Mouse (Mus musculus) lung, embryonic 15.5 days (tissue): ENCODE results near the gene Pdzd3. TPM values are rescaled to one million over a fixed set of nuclear protein-coding genes. Genes with fewer than 3 reads are reported as not detected.
A peak's percentile ranks its signal among the peaks of the same experiment; 100 is the strongest.
"Not testable (repeated sequence)": the region's sequence is repeated elsewhere in the genome, so short reads cannot be mapped to it uniquely, and the experiment has no call there.

Experiments used
- ATAC-seq: fragments of 200-750 bp; cut with Nextera tagmentation; 2 replicates; pipeline ENCODE4 v1.8.0; 2017; ENCODE audit warnings: moderate number of reproducible peaks, borderline replicate concordance; ENCODE audit not compliant: low FRiP score, low TSS enrichment; ENCODE audit errors: extremely low read depth
- H3K27ac ChIP-seq: fragments of 300-500 bp; sonication (generic); 2 replicates; pipeline ENCODE4 v1.5.1; 2015; ENCODE audit warnings: moderate library complexity, mild to moderate bottlenecking, inconsistent platforms
- H3K27me3 ChIP-seq: fragments of 300-500 bp; sonication (generic); 2 replicates; pipeline ENCODE4 v1.6.1; 2015; ENCODE audit warnings: inconsistent platforms
- H3K36me3 ChIP-seq: fragments of 300-500 bp; sonication (generic); 2 replicates; pipeline ENCODE4 v1.6.1; 2015; ENCODE audit warnings: inconsistent platforms
- H3K4me1 ChIP-seq: fragments of 300-500 bp; sonication (generic); 2 replicates; pipeline ENCODE4 v1.6.1; 2015; ENCODE audit warnings: inconsistent platforms
- H3K4me2 ChIP-seq: fragments of 300-500 bp; sonication (generic); 2 replicates; pipeline ENCODE4 v1.6.1; 2015; ENCODE audit warnings: inconsistent platforms, mild to moderate bottlenecking, moderate library complexity
- H3K4me3 ChIP-seq: fragments of 300-500 bp; sonication (generic); 2 replicates; pipeline ENCODE4 v1.5.1; 2015; ENCODE audit warnings: mild to moderate bottlenecking, inconsistent platforms
- H3K9ac ChIP-seq: fragments of 300-500 bp; sonication (generic); 2 replicates; pipeline ENCODE4 v1.6.1; 2015; ENCODE audit warnings: inconsistent platforms
- H3K9me3 ChIP-seq: fragments of 300-500 bp; sonication (generic); 2 replicates; pipeline ENCODE4 v1.6.1; 2016; ENCODE audit warnings: inconsistent platforms
- WGBS: fragments of 180-500 bp; shearing (Covaris S2); methylation state at CpG from one replicate; pipeline ENCODE4 v1.1.7; 2015; 5-methylcytosine and 5-hydroxymethylcytosine counted together
- polyA plus RNA-seq: library from polyadenylated mRNA; unstranded; fragments of >200 nt; fragmentation: Nextera tagmentation; extraction: Ambion mirVana; gene quantifications from 2 replicates; pipeline ENCODE4 v1.2.1, GENCODE M21; 2015

Pdzd3 gene
- polyA plus RNA-seq = 0.09 TPM in 1 of 2 replicates, not detected in the other

DNA sequence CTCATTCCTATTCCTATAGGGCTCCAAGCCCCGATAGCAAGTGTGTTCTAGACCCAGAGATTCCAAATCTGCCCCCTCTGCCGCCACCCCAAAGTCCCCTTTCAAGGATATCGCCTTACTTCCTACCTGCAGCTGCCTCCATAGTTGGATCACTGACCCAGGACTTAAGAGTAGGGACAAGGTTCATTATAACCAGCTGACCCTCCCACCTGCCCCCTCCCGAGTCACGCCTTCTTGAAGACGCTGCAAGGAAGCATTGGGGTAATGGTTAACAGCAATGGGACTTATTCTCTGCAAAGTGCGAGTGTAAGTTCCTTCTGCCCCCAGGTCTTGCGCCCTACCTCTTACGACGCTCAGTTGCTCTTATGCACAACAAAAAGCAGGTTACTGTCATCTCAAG, at the start of gene Pdzd3:
Gene Pdzd3 (minus strand): TSS at position 158 of the 400 bp plus-strand sequence.
- Histone ChIP-seq H3K36me3 (no peaks in the 10 kb centered on the region), H3K9ac (no peak within 1 kb of the TSS), H3K4me1 (peaks cover 12% of the 10 kb centered on the region; the same call in 1 of the 2 replicates), H3K27ac (no peak within 1 kb of the TSS), H3K4me3 (no peak within 1 kb of the TSS), H3K27me3 (peaks cover 5% of the 10 kb centered on the region; the same call in 1 of the 2 replicates), H3K9me3 (no peaks in the 10 kb centered on the region), H3K4me2 (no peak within 1 kb of the TSS)
- WGBS = 68% methylated on average over 10 of the region's 10 CpGs
- ATAC-seq = no peak

DNA sequence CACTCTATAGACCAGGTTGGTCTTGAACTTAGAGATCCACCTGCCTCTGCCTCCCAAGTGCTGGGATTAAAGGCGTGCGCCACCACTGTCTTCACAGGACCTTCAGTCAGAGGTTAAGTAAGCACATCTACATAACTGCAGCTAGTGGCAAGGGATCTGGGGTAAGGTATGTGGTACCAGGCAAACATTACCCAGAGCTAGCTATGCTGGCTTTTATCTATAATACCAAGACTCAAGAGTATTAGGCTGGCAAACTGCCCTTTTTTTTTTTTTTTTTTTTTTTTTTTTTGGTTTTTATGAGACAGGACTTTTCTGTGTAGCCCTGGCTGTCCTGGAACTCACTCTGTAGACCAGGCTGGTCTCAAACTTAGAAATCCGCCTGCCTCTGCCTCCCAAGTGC, 48.7 kb upstream of the Pdzd3 start:
- not testable (repeated sequence) for H3K9ac ChIP-seq, H3K4me2 ChIP-seq, H3K27ac ChIP-seq, H3K27me3 ChIP-seq, H3K9me3 ChIP-seq, ATAC-seq, H3K4me3 ChIP-seq
- peaks cover 14% of the 10 kb centered on the region for H3K4me1 ChIP-seq
- WGBS = 91% methylated on average over 3 of the region's 3 CpGs
- peaks cover 68% of the 10 kb centered on the region for H3K36me3 ChIP-seq

- no peak for ATAC-seq
- peaks cover 15% of the 10 kb centered on the region for H3K4me1 ChIP-seq
- H3K27ac ChIP-seq = no peak overlapping the region
- peaks cover 19% of the 10 kb centered on the region for H3K27me3 ChIP-seq
- 61% methylated on average over 3 of the region's 3 CpGs for WGBS
- H3K4me2 ChIP-seq = no peak overlapping the region
- no peak overlapping the region for H3K4me3 ChIP-seq
- peaks cover 61% of the 10 kb centered on the region for H3K36me3 ChIP-seq
- no peaks in the 10 kb centered on the region for H3K9me3 ChIP-seq
- no peak overlapping the region for H3K9ac ChIP-seq
Measured at GRCm38 (mm10) chr9:44292490-44292889, 41.2 kb upstream of the Pdzd3 start.

- Histone ChIP-seq H3K36me3 (peaks cover 32% of the 10 kb centered on the region), H3K27ac (no peak overlapping the region), H3K4me1 (peaks cover 24% of the 10 kb centered on the region), H3K9me3 (no peaks in the 10 kb centered on the region), H3K4me2 (peak overlapping the region; percentile 97; the same call in 1 of the 2 replicates), H3K9ac (no peak overlapping the region), H3K4me3 (no peak overlapping the region), H3K27me3 (peaks cover 32% of the 10 kb centered on the region)
- WGBS = 11% methylated on average over 11 of the region's 11 CpGs
- ATAC-seq = no peak
Measured at GRCm38 (mm10) chr9:44288959-44289291, 37.7 kb upstream of the Pdzd3 start.

DNA sequence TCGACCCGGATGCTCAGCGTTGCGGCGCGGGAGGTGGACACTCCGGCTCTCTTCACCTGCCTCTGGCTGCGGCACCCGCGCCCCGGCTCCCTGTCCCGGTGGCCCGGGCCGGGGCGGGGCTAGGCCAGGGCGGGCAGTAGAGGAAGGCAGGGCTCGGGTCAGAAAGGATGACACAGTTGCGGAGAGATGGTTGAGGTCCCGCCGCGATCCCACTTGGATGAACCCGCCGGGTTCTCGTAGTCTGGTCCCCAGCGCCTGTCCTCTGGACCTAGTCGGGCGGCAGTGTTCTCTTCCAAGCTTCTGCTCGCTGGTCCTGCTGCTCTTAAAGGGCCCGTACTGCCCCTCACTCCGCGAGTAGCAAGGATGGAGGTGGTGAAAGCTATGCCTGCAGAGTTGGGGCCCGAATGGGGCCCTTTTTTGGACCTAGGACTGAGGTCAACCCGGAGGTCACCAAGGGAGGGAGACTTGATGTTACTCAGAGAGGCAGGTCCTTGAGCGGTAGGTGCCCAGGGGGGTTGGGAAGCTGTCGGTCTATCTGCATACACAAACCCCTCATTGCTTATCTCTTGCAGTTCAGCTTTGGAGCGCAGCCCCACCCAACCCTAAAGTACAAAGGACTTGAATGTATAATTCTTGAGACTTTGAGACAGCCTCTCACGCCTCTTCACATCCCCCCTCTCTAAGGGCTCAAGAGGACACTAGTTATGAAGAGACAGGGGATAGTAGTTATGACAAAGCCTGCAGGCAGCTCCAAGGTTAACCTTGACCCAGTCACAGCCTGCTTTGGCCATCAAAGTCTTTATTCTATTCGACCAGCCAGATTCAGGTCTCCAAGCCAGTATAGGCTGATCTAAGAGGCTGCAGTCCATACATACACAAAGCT, 37.0 kb upstream of the Pdzd3 start, which contains the start of gene Abcg4:
Gene Abcg4 (minus strand): TSS at position 540 of the 883 bp plus-strand sequence.
- peaks cover 24% of the 10 kb centered on the region for H3K4me1 ChIP-seq
- H3K9ac ChIP-seq = peak within 1 kb of the TSS; percentile 47
- peak within 1 kb of the TSS; percentile 59 for H3K4me3 ChIP-seq
- H3K27me3 ChIP-seq = peaks cover 32% of the 10 kb centered on the region
- WGBS = 2% methylated on average over 38 of the region's 38 CpGs
- H3K4me2 ChIP-seq = peak within 1 kb of the TSS; percentile 97
- peak; percentile 68; the same call in 1 of the 2 replicates for ATAC-seq
- no peaks in the 10 kb centered on the region for H3K9me3 ChIP-seq
- H3K36me3 ChIP-seq = peaks cover 26% of the 10 kb centered on the region
- H3K27ac ChIP-seq = no peak within 1 kb of the TSS

DNA sequence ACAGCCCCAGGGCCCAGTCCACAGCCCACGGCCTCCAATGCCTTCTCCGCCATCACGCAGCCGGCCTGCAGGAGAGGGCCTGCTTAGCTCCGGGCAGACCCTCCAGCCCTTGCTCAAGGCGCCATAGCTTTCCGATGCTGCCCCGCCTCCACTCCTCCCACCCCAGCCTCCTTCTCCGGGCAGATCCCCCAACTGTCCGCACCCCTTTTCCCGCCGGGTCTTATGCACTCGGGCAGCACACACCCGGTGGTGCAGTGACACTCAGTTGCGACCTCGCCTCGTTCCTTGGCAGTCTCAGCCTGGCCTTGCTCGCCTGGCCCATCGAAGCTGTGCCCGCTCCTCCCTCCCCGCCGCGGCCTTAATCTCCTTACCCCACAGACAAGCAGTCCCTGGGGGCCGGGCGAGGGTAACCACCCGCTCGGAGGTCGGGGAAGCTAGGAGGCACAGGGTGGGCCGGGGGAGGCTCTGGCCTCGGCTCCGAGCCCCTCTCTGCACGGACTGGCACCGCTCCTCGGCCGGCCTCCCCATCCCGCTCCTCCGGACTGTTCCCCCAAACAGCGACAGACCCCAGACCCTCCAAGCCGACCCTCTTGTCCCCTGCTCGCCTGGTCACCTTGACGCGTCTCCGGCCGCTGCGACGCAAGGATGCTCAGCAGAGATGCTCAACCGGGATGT, 36.3 kb upstream of the Pdzd3 start:
- H3K27me3 ChIP-seq = peaks cover 32% of the 10 kb centered on the region
- H3K4me3 ChIP-seq = peak overlapping the region; percentile 59
- H3K4me2 ChIP-seq = peak overlapping the region; percentile 97
- no peaks in the 10 kb centered on the region for H3K9me3 ChIP-seq
- peak; percentile 55; the same call in 1 of the 2 replicates for ATAC-seq
- H3K4me1 ChIP-seq = peaks cover 24% of the 10 kb centered on the region
- H3K36me3 ChIP-seq = peaks cover 21% of the 10 kb centered on the region
- no peak overlapping the region for H3K27ac ChIP-seq
- under 1% methylated on average over 47 of the region's 47 CpGs for WGBS
- H3K9ac ChIP-seq = peak overlapping the region; percentile 47

DNA sequence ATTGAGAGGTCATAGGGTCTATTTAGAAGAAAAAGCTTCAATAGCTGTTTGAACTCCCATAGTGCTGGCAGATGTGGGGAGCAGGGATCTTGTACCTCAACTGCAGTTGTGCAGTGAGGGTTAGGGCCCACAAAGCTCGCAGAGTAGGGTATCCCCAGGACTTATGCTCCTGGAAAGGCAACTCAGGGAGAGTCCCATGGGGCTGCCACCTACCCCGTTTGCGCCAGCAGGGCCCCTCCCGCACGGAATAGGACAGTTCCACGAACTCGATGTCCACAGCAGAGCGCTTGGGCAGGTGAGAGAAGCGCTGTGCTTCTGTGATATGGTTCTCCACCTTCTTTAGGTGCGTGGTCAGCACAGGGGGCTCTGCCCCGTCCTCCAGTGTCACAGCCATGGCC, 35.7 kb upstream of the Pdzd3 start:
- Histone ChIP-seq H3K36me3 (peaks cover 15% of the 10 kb centered on the region; the same call in 1 of the 2 replicates), H3K9me3 (no peaks in the 10 kb centered on the region), H3K9ac (peak overlapping the region; percentile 47), H3K27me3 (peaks cover 32% of the 10 kb centered on the region), H3K4me2 (peak overlapping the region; percentile 97), H3K27ac (no peak overlapping the region), H3K4me1 (peaks cover 24% of the 10 kb centered on the region), H3K4me3 (peak overlapping the region; percentile 59)
- ATAC-seq = peak; percentile 9; the same call in 1 of the 2 replicates
- 11% methylated on average over 11 of the region's 11 CpGs for WGBS

GRCm38 (mm10) chr9:44286256-44286850, 35.1 kb upstream of the Pdzd3 start:
- H3K27me3 ChIP-seq = peaks cover 32% of the 10 kb centered on the region
- H3K36me3 ChIP-seq = peaks cover 9% of the 10 kb centered on the region; the same call in 1 of the 2 replicates
- no peak overlapping the region for H3K4me2 ChIP-seq
- H3K9ac ChIP-seq = no peak overlapping the region
- H3K27ac ChIP-seq = no peak overlapping the region
- no peak overlapping the region for H3K4me3 ChIP-seq
- H3K9me3 ChIP-seq = no peaks in the 10 kb centered on the region
- peaks cover 24% of the 10 kb centered on the region for H3K4me1 ChIP-seq
- ATAC-seq = no peak
- 17% methylated on average over 6 of the region's 6 CpGs for WGBS

- H3K9me3 ChIP-seq = no peaks in the 10 kb centered on the region
- peaks cover 19% of the 10 kb centered on the region for H3K27me3 ChIP-seq
- H3K4me1 ChIP-seq = peaks cover 17% of the 10 kb centered on the region
- no peaks in the 10 kb centered on the region for H3K36me3 ChIP-seq
- no peak overlapping the region for H3K4me3 ChIP-seq
- no peak overlapping the region for H3K4me2 ChIP-seq
- no peak overlapping the region for H3K27ac ChIP-seq
- no peak for ATAC-seq
- WGBS = 42% methylated on average over 5 of the region's 5 CpGs
- no peak overlapping the region for H3K9ac ChIP-seq
Measured at GRCm38 (mm10) chr9:44283183-44283582, 31.9 kb upstream of the Pdzd3 start.

- Histone ChIP-seq H3K9me3 (no peaks in the 10 kb centered on the region), H3K9ac (no peak overlapping the region), H3K4me2 (no peak overlapping the region), H3K27ac (no peak overlapping the region), H3K36me3 (no peaks in the 10 kb centered on the region), H3K4me3 (no peak overlapping the region), H3K27me3 (no peaks in the 10 kb centered on the region), H3K4me1 (peaks cover 14% of the 10 kb centered on the region)
- WGBS = 81% methylated on average over 4 of the region's 4 CpGs
- no peak for ATAC-seq
Measured at GRCm38 (mm10) chr9:44269973-44270372, 18.7 kb upstream of the Pdzd3 start.

DNA sequence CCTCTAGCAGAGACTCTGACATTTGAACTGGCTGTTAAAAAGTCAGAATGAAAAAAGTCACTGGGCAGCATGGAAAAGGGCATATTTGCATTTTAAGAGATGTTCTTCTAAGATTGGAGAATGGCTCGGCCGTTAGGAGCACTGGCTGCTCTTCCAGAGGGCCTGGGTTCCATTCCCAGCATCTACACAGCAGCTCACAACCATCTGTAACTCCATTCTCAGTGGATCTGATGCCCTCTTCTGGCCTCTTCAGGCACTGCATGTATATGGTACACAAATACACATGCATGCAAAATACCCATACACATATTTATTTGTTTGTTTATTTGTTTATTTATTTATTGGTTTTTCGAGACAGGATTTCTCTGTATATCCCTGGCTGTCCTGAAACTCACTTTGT, 17.8 kb upstream of the Pdzd3 start:
- Histone ChIP-seq H3K4me2 (no peak overlapping the region), H3K4me3 (no peak overlapping the region), H3K9ac (no peak overlapping the region), H3K36me3 (no peaks in the 10 kb centered on the region), H3K4me1 (peaks cover 14% of the 10 kb centered on the region), H3K27ac (no peak overlapping the region), H3K9me3 (no peaks in the 10 kb centered on the region), H3K27me3 (no peaks in the 10 kb centered on the region)
- no peak for ATAC-seq
- 73% methylated on average over 3 of the region's 3 CpGs for WGBS
